Mouse (Mus musculus) olfactory bulb, adult 2 months (tissue): ENCODE data around the gene Lmtk3. TPM values are rescaled to one million over a fixed set of nuclear protein-coding genes. Genes with fewer than 3 reads are reported as not detected.

Source experiments
- H3K27ac ChIP-seq: fragments of 200-500 bp; 2 replicates; pipeline ENCODE4 v1.5.1; 2012; ENCODE audit warnings: low read depth, low read length; ENCODE audit not compliant: insufficient read depth
- H3K4me1 ChIP-seq: fragments of 200-500 bp; 2 replicates; pipeline ENCODE4 v1.6.1; 2012; ENCODE audit warnings: low read length; ENCODE audit not compliant: control insufficient read depth, insufficient read depth
- H3K4me3 ChIP-seq: fragments of 200-500 bp; 2 replicates; pipeline ENCODE4 v1.5.1; 2012; ENCODE audit warnings: mild to moderate bottlenecking, low read depth, low read length, moderate library complexity; ENCODE audit not compliant: insufficient read depth
- CTCF ChIP-seq: fragments of 200-500 bp; IDR thresholded peaks from 2 replicates; pipeline ENCODE4 v1.5.1; 2012; ENCODE audit warnings: low read depth, mild to moderate bottlenecking, low read length, moderate library complexity; ENCODE audit not compliant: insufficient read depth
- POLR2A ChIP-seq: fragments of 200-500 bp; IDR thresholded peaks from 2 replicates; pipeline ENCODE4 v1.6.1; 2012; ENCODE audit warnings: mild to moderate bottlenecking, low read depth, low read length, moderate library complexity; ENCODE audit not compliant: insufficient read depth
- WGBS: fragments of 180-500 bp; shearing (Covaris S2); methylation state at CpG from one replicate; pipeline ENCODE4 v1.1.7; 2018; 5-methylcytosine and 5-hydroxymethylcytosine counted together
- polyA plus RNA-seq: library from polyadenylated mRNA; stranded (reverse); fragments of >200 nt; gene quantifications from 2 replicates; pipeline ENCODE4 v1.2.4, GENCODE M21; 2012; ENCODE audit warnings: low replicate concordance; ENCODE audit not compliant: missing spikeins, insufficient read depth, insufficient read length

Lmtk3 gene
- polyA plus RNA-seq, 1 experiment = not detected

DNA sequence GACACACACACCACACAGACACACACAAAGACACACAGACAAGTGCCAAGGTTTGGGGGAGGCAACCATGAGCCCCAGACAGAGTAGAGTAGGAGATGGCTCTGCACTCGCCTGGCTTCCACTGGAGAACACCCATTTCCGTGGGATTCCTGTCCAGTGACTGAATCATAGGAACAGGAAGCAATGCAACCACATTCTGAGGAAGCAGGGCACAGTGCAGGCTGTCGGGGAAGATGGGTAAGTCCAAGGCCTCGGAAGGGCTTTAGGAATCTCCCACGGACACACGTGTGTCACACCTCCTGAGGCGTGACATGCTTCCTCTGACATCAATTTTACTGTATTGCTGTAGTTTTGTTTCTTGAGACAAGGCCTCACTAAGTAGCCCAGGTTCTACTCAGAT is 35.4 kb upstream of the Lmtk3 start:
- TF ChIP-seq CTCF = no peak
- no peak for TF ChIP-seq POLR2A
- Histone ChIP-seq H3K27ac (no peak overlapping the region), H3K4me3 (no peak overlapping the region), H3K4me1 (peaks cover 6% of the 10 kb centered on the region)
- 84% methylated on average over 7 of the region's 7 CpGs for WGBS

DNA sequence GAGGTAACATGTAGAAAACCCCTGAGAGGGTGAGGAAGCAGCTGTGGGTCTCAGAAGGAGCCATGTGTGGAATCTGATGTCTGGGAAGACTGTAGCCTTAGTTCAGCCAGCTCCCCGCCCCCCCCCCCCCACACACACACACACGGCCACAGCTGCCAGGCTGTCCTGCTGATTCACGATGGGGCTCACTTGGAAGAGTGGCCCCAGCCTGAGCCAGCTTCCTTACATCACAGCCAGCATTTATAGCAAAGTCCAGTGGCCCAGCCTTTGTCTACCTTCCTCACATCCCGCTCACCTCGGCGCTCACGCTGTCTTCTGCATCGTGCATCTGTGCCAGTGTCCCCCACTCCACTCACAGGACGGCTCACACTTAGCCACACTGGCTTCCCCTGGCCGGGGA is 34.1 kb upstream of the Lmtk3 start:
- TF ChIP-seq POLR2A (no peak), CTCF (no peak)
- 42% methylated on average over 10 of the region's 10 CpGs for WGBS
- Histone ChIP-seq H3K4me3 (no peak overlapping the region), H3K4me1 (peaks cover 6% of the 10 kb centered on the region), H3K27ac (peak overlapping the region; percentile 47; the same call in 1 of the 2 replicates)

- TF ChIP-seq CTCF (no peak), POLR2A (no peak)
- peaks cover 6% of the 10 kb centered on the region for H3K4me1 ChIP-seq
- WGBS = 79% methylated on average over 9 of the region's 9 CpGs
- no peak overlapping the region for H3K4me3 ChIP-seq
- no peak overlapping the region for H3K27ac ChIP-seq
Measured at GRCm38 (mm10) chr7:45750162-45750561, 33.4 kb upstream of the Lmtk3 start.

- H3K27ac ChIP-seq = no peak overlapping the region
- peaks cover 6% of the 10 kb centered on the region for H3K4me1 ChIP-seq
- TF ChIP-seq POLR2A (no peak), CTCF (no peak)
- H3K4me3 ChIP-seq = no peak overlapping the region
- 63% methylated on average over 6 of the region's 6 CpGs for WGBS
Measured at GRCm38 (mm10) chr7:45755703-45756102, 27.8 kb upstream of the Lmtk3 start.

DNA sequence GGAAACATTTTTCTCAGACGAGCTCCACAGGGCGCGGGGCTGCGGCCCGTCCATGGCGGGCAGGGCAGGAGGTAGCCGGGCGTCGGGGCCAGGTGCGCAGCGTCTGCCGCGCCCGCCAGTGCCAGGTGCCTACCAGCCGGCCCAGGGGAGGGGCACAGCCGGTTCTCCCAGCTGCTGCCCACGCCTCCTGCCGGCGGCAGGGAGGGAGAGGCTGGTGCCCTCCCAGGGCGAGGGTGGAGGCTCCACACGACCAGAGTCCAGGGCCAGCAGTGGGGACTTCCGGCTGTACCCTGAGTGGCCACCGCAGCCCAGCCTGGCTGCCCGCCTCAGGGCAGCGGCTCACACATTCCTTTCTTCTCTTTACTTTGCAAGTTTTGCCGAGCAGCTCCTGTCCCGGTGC is 24.1 kb upstream of the Lmtk3 start:
- 10% methylated on average over 27 of the region's 27 CpGs for WGBS
- Histone ChIP-seq H3K27ac (no peak overlapping the region), H3K4me1 (peaks cover 6% of the 10 kb centered on the region), H3K4me3 (no peak overlapping the region)
- TF ChIP-seq CTCF = no peak
- no peak for TF ChIP-seq POLR2A

- no peak overlapping the region for H3K27ac ChIP-seq
- WGBS = 66% methylated on average over 5 of the region's 5 CpGs
- H3K4me3 ChIP-seq = no peak overlapping the region
- peaks cover 6% of the 10 kb centered on the region for H3K4me1 ChIP-seq
- TF ChIP-seq CTCF (no peak), POLR2A (no peak)
Measured at GRCm38 (mm10) chr7:45760151-45760550, 23.4 kb upstream of the Lmtk3 start.

DNA sequence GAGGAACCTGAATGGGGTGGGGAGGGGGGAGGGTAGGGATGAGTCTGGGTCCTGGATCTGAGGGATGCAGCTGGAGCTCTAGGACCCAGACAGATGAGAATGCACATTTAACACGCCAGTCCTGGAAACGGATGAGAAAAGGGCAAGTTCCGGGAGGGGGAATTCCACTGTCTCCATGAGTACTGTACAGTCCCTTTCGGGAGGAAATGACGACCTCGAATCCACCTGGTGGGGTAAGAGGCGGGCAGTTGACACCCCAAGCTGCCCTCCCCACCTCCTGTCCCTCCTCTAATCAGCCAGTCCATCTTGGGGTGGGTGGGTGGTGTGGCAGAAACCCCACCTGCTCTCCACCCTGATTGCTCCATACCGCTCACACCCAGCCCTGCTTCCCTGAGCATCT is 17.5 kb upstream of the Lmtk3 start:
- no peak for TF ChIP-seq POLR2A
- no peak for TF ChIP-seq CTCF
- no peak overlapping the region for H3K4me3 ChIP-seq
- no peaks in the 10 kb centered on the region for H3K4me1 ChIP-seq
- no peak overlapping the region for H3K27ac ChIP-seq
- WGBS = 60% methylated on average over 8 of the region's 8 CpGs

- H3K27ac ChIP-seq = no peak overlapping the region
- TF ChIP-seq CTCF = no peak
- no peak for TF ChIP-seq POLR2A
- no peaks in the 10 kb centered on the region for H3K4me1 ChIP-seq
- H3K4me3 ChIP-seq = no peak overlapping the region
- WGBS = 62% methylated on average over 8 of the region's 8 CpGs
Measured at GRCm38 (mm10) chr7:45766764-45767163, 16.8 kb upstream of the Lmtk3 start.

GRCm38 (mm10) chr7:45767500-45767899 is 16.0 kb upstream of the Lmtk3 start:
- Histone ChIP-seq H3K4me1 (no peaks in the 10 kb centered on the region), H3K4me3 (no peak overlapping the region), H3K27ac (no peak overlapping the region)
- 93% methylated on average over 6 of the region's 6 CpGs for WGBS
- TF ChIP-seq POLR2A (no peak), CTCF (no peak)
